Mouse (Mus musculus) C3H10T1/2 (cell line): ENCODE data around the gene Pcx. TPM values are rescaled to one million over a fixed set of nuclear protein-coding genes. Genes with fewer than 3 reads are reported as not detected.

Experiments
- polyA plus RNA-seq, 2 experiments: library from polyadenylated mRNA; unstranded; fragments of >200 nt; fragmentation: generic; extraction: Trizol; gene quantifications; one replicate each; pipeline ENCODE4 v1.2.1; 2012; ENCODE audit warnings: missing spikeins in 2 of 2

Gene Pcx
- polyA plus RNA-seq: 10 to 100 TPM; 15.5 to 38.7 TPM

DNA sequence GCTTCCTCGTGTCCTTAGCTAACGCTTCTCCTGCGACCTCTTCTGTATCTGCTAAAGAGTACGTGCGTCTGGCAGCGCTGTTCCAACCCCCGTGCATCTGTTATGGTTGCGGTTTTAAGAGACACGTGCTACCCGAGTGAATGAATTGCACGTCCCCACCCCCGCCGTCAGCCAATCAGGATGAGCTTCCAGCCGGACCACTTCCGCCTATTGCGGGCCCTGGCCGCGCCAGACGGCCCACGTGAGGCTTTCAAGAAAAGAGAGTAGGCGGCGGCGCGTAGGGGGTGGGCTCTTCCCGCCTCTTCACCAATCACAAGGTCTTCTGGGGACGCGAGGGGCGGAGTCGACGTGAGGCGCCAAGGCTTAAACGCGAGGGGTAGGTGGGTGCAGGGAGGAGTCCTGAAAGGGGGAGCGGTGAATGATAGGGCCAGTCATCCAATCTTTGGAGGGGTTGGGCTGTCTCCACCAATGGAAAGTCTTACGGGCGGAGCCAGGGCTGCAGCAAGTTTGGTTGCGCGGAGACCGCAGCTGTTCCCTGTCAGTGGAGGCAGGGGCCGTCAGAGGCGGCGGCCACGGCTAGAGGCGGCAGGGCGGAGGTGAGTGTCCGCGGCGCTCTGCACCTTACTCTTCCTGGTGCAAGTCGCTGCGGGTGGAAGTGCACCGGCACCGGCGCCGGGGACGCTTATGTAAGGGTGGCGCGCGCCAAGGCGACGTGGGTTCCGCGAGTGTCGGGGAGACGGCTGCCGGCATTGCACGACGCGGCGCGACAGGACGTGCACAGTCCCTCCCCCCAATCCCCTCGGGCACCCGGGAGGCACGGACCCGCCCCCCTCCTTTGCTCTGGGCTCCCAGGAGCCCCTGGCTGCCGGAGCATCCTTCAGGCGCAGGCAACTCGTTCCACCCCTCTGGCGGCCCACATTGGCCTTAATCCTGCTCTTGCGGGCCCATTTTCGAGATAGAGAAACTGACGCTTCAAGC lies at the start of gene Pcx:
Pcx (plus strand) TSS at position 487 of the 978 bp plus-strand sequence.

DNA sequence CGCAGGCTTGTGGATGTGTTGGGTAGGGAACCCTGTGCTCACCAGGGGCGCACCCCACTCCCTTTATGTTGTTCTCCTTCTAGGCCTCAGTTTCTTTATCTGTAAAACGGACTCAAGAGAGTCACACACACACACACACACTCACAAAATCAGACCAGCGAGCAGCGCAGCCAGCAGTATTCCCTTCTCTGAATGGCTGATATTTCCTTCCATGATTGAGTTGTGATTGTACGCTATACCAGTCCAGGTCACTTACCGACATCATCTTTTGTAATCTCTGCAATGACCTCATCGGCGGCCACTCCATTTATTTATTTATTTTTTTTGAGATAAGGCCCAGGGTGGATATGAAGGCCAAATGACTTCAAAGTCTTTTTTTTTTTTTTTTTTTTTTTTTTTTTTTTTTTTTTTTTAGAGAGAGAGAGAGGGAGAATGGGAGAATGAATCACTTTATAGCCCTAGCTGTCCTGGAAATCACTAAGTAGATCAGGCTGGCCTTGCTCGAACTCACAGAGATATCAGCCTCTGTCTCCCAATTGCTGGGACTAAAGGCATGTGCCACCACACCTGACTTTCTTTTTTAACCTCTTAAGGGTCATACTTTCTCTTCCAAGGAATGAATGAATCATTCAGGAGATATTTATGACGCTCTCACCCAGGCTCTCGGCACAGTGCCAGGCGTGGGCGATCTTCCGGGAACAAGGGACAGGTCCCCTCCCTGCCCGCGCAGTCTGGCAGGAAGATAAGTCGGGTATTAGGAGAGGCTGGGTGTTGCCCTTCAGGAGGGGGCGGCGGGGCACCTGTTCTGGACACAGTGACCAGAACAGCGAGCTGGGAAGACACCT lies 32.7 kb upstream of the Pcx start, which contains the start of gene Syt12:
Syt12 (minus strand) TSS at position 103 of the 845 bp plus-strand sequence.

GRCm38 (mm10) chr19:4498062-4498933 lies 12.0 kb upstream of the Pcx start, which contains the start of gene 2010003K11Rik:
2010003K11Rik (minus strand) TSS chr19:4498583.

GRCm38 (mm10) chr19:4615151-4616093 lies 105.2 kb downstream of the Pcx start, which contains the start of gene Lrfn4:
Lrfn4 (minus strand) TSS chr19:4615667.

DNA sequence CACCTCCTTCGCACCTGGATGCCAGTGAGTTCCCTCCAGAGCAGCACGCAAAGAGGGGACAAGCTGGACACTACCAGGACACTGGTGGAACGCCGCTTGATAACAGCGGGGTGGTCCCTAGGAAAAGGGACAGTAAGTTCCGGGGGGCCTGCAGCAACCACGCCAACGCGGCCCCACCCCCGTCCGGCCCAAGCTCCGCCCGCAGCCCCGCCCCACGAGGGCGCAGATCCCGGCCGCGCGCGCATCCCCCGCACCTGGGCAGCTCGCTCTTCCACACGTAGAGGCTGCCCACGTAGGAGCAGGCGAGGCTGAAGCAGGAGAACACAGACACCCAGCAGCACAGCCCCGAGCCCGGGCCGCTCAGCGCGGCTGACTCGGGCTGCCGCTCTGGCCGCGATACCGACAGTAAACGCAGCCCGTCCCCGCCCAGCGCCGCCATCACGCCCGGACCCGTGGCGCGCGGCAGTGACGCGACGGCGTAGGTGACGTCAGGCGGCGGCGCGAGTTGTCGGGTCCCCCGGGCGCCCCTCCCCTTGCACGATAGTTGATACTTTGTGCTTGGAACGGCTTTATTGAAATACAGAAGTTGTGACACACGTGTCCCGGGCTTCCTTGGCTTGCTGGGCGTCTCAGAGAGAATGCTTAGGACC lies 115.0 kb downstream of the Pcx start, which contains the start of gene Rce1:
Rce1 (minus strand) TSS at position 463 of the 650 bp plus-strand sequence.

Other genes with a start within 250 kb of the Pcx start
- gene Ssh3, start 241.3 kb upstream of the Pcx start, polyA plus RNA-seq: 10 to 100 TPM in 1 of 2 experiments, 1 to 10 TPM in 1; 7.4 to 30.3 TPM
- gene Ankrd13d, start 227.3 kb upstream of the Pcx start, polyA plus RNA-seq: 1 to 10 TPM in 1 of 2 experiments, under 1 TPM in 1; 0.77 to 4.5 TPM
- 10 to 100 TPM; 37.7 to 44.4 TPM for gene Grk2, start 204.2 kb upstream of the Pcx start, polyA plus RNA-seq
- 10 to 100 TPM in 1 of 2 experiments, 1 to 10 TPM in 1; 3.2 to 33.4 TPM for gene Kdm2a, start 112.2 kb upstream of the Pcx start, polyA plus RNA-seq
- 10 to 100 TPM; 48.3 to 66.3 TPM for gene Rhod, start 71.0 kb upstream of the Pcx start, polyA plus RNA-seq
- gene Syt12, start 33.0 kb upstream of the Pcx start, polyA plus RNA-seq: 1 to 10 TPM; 1.6 TPM
- gene 2010003K11Rik, start 11.9 kb upstream of the Pcx start, polyA plus RNA-seq: under 1 TPM in 1 of 2 experiments, not detected in 1; 0.09 TPM
- 10 to 100 TPM; 35.2 to 47.0 TPM for gene Lrfn4, start 105.2 kb downstream of the Pcx start, polyA plus RNA-seq
- 10 to 100 TPM; 48.3 to 55.2 TPM for gene Rce1, start 115.2 kb downstream of the Pcx start, polyA plus RNA-seq
- 1 to 10 TPM in 1 of 2 experiments, under 1 TPM in 1; 0.51 to 2.9 TPM for gene Gm960, start 188.2 kb downstream of the Pcx start, polyA plus RNA-seq
- gene Sptbn2, start 200.7 kb downstream of the Pcx start, polyA plus RNA-seq: under 1 TPM; 0.05 to 0.13 TPM
- gene Rbm4b, start 246.0 kb downstream of the Pcx start, polyA plus RNA-seq: 10 to 100 TPM in 1 of 2 experiments, 1 to 10 TPM in 1; 3.3 to 22.9 TPM